ENCODE assay signal across 19 mouse cellular contexts in genomic region chr11:79803971-79804370, GRCm38 (mm10).
"Had no signal": no experiment of that assay in that cellular context is flagged by ENCODE, and none has a peak within 500 bp of the region (broad histone marks: within the 10 kb centered on the region; RNA-seq: fewer than 3 reads in every experiment).

No protein-coding gene starts in this region.

- DNase-seq: kidney, adult 11 months; kidney, adult 8-10 months; kidney, postnatal 10 days; kidney, postnatal 36 days; liver; lung, adult 18-20 months; right cerebral cortex, adult 18-20 months; right cerebral cortex, postnatal 14 days; spleen, adult 18-20 months; thymus, postnatal 25 days had no signal

- H3K4me3 ChIP-seq: intestine, embryonic 15.5 days; kidney, embryonic 15.5 days; liver, embryonic 12.5 days; liver, embryonic 15.5 days; midbrain, embryonic 12.5 days; midbrain, embryonic 15.5 days; neural tube, embryonic 12.5 days; neural tube, embryonic 15.5 days had no signal

- H3K9me3 ChIP-seq: intestine, embryonic 15.5 days; liver, embryonic 15.5 days; midbrain, embryonic 12.5 days; midbrain, embryonic 15.5 days; neural tube, embryonic 15.5 days had no signal

- H3K4me1 ChIP-seq: liver, embryonic 12.5 days; liver, embryonic 15.5 days had no signal

- H3K9ac ChIP-seq: intestine, embryonic 15.5 days; kidney, embryonic 15.5 days; liver, embryonic 12.5 days; liver, embryonic 15.5 days; midbrain, embryonic 12.5 days; midbrain, embryonic 15.5 days; neural tube, embryonic 12.5 days; neural tube, embryonic 15.5 days had no signal

- H3K27ac ChIP-seq: liver, embryonic 12.5 days; liver, embryonic 15.5 days; macrophage; midbrain, embryonic 12.5 days; midbrain, embryonic 15.5 days; neural tube, embryonic 12.5 days; neural tube, embryonic 15.5 days had no signal

- H3K4me2 ChIP-seq: intestine, embryonic 15.5 days; kidney, embryonic 15.5 days; liver, embryonic 12.5 days; liver, embryonic 15.5 days; midbrain, embryonic 12.5 days; midbrain, embryonic 15.5 days; neural tube, embryonic 12.5 days; neural tube, embryonic 15.5 days had no signal

- H3K36me3 ChIP-seq: intestine, embryonic 15.5 days; kidney, embryonic 15.5 days; liver, embryonic 12.5 days; liver, embryonic 15.5 days; midbrain, embryonic 12.5 days; midbrain, embryonic 15.5 days; neural tube, embryonic 12.5 days; neural tube, embryonic 15.5 days had no signal

- ATAC-seq: liver, embryonic 12.5 days; midbrain, embryonic 15.5 days had no signal

- H3K27me3 ChIP-seq: intestine, embryonic 15.5 days; kidney, embryonic 15.5 days; liver, embryonic 12.5 days; midbrain, embryonic 15.5 days; neural tube, embryonic 12.5 days; neural tube, embryonic 15.5 days had no signal
